ENCODE assay signal across 15 mouse cellular contexts in genomic region chr8:50120041-50120440, GRCm38 (mm10).
DNase-seq lines count a peak whose midpoint lies in the region; ATAC-seq lines count a peak whose summit lies in the region.
"Had no signal": no experiment of that assay in that cellular context is flagged by ENCODE, and none has a peak within 500 bp of the region (broad histone marks: within the 10 kb centered on the region; RNA-seq: fewer than 3 reads in every experiment).

No protein-coding gene starts in this region.

- H3K9me3 ChIP-seq in forebrain, embryonic 14.5 days (replicated peaks; ENCODE audit: control insufficient read depth, low read length): no peaks in the 10 kb centered on the region
- H3K9me3 ChIP-seq in forebrain, embryonic 10.5 days: no peaks in the 10 kb centered on the region
- H3K9me3 ChIP-seq: liver, embryonic 12.5 days; midbrain, embryonic 12.5 days had no signal

- no peaks in the 10 kb centered on the region for H3K4me1 ChIP-seq in forebrain, embryonic 14.5 days (ENCODE audit: control insufficient read depth, insufficient read depth, low read length)
- no peaks in the 10 kb centered on the region for H3K4me1 ChIP-seq in forebrain, embryonic 10.5 days
- H3K4me1 ChIP-seq: liver, embryonic 12.5 days; midbrain, embryonic 12.5 days had no signal

- no peak overlapping the region for H3K27ac ChIP-seq in forebrain, embryonic 14.5 days (ENCODE audit: low read depth, low read length)
- no peak overlapping the region for H3K27ac ChIP-seq in forebrain, embryonic 10.5 days
- H3K27ac ChIP-seq: heart, adult 2 months; liver, embryonic 12.5 days; midbrain, embryonic 12.5 days had no signal

- H3K36me3 ChIP-seq in forebrain, embryonic 14.5 days (ENCODE audit: control insufficient read depth, insufficient read depth, low read length): no peaks in the 10 kb centered on the region
- H3K36me3 ChIP-seq in forebrain, embryonic 10.5 days (replicated peaks): no peaks in the 10 kb centered on the region
- H3K36me3 ChIP-seq: liver, embryonic 12.5 days; midbrain, embryonic 12.5 days had no signal

- ATAC-seq in forebrain, embryonic 14.5 days: no peak
- ATAC-seq: liver, embryonic 12.5 days had no signal

- intact Hi-C loops in left cerebral cortex, postnatal 25 days (cut with DNase I): no loop called here
- intact Hi-C loops in left cerebral cortex, postnatal 4 days (cut with DNase I): no loop called here

- 85% methylated on average over 9 of the region's 9 CpGs for WGBS in forebrain, embryonic 14.5 days
- 88% methylated on average over 9 of the region's 9 CpGs for WGBS in forebrain, embryonic 10.5 days

- H3K4me2 ChIP-seq in forebrain, embryonic 14.5 days (ENCODE audit: low read length): no peak overlapping the region
- H3K4me2 ChIP-seq: liver, embryonic 12.5 days; midbrain, embryonic 12.5 days had no signal

- H3K4me3 ChIP-seq in forebrain, embryonic 14.5 days (ENCODE audit: low read depth, low read length): no peak overlapping the region
- H3K4me3 ChIP-seq in forebrain, embryonic 10.5 days: no peak overlapping the region
- H3K4me3 ChIP-seq: heart, adult 2 months; liver, embryonic 12.5 days; midbrain, embryonic 12.5 days had no signal

- H3K27me3 ChIP-seq in forebrain, embryonic 14.5 days (replicated peaks; ENCODE audit: control insufficient read depth, insufficient read depth, low read length): no peaks in the 10 kb centered on the region
- no peaks in the 10 kb centered on the region for H3K27me3 ChIP-seq in forebrain, embryonic 10.5 days (ENCODE audit: poor library complexity, severe bottlenecking)
- H3K27me3 ChIP-seq: liver, embryonic 12.5 days; midbrain, embryonic 12.5 days had no signal

- DNase-seq in forebrain, embryonic 14.5 days (ENCODE audit: low spot score): peak; percentile 37
- no peak for DNase-seq in forebrain, embryonic 10.5 days (ENCODE audit: extremely low spot score, low spot score)
- DNase-seq in left cerebral cortex, postnatal 25 days (ENCODE audit: low spot score in 2 of 2): peak; percentile 22 to 23
- no peak for DNase-seq in left cerebral cortex, postnatal 4 days
- DNase-seq in brain, adult 2 months (ENCODE audit: low read depth, low spot score): peak; percentile 44
- DNase-seq in layer of hippocampus, postnatal 14 days (ENCODE audit: low spot score in 2 of 2): peak; percentile 39 to 46
- DNase-seq in spleen, adult 18-20 months: no peak
- no peak for DNase-seq in cerebellum, adult 11-12 months
- DNase-seq: adrenal gland, adult 2 months; heart, adult 2 months; heart, postnatal 10 days; lung, postnatal 36 days; thymus, postnatal 25 days had no signal

- no peak overlapping the region for H3K9ac ChIP-seq in forebrain, embryonic 14.5 days (ENCODE audit: low read length)
- H3K9ac ChIP-seq: liver, embryonic 12.5 days; midbrain, embryonic 12.5 days had no signal

Comparison
In these comparisons a context has a peak if more than half of its experiments do, and no peak if none do; other contexts are left out.
1. DNase-seq: peak in forebrain, embryonic 14.5 days (single experiment), left cerebral cortex, postnatal 25 days (2 of 2), brain, adult 2 months (single experiment) and layer of hippocampus, postnatal 14 days (2 of 2); none in forebrain, embryonic 10.5 days (single experiment), left cerebral cortex, postnatal 4 days (single experiment), spleen, adult 18-20 months (0 of 2) and cerebellum, adult 11-12 months (single experiment).